Mouse (Mus musculus): Measurements from ENCODE around the gene Hs2st1.

The Hs2st1 gene

GRCm38 (mm10) chr3:144508342-144508741, 61.6 kb downstream of the Hs2st1 start:
- no peak for DNase-seq (ENCODE audit: low spot score in 2 of 2)

GRCm38 (mm10) chr3:144507885-144508284, 62.1 kb downstream of the Hs2st1 start:
- DNase-seq (ENCODE audit: low spot score in 2 of 2), result no peak

- no peak for DNase-seq (ENCODE audit: low spot score in 2 of 2)
These were observed 63.8 kb downstream of the Hs2st1 start for GRCm38 (mm10) chr3:144506213-144506612.

GRCm38 (mm10) chr3:144501930-144502329, 68.1 kb downstream of the Hs2st1 start:
- no peak for DNase-seq (ENCODE audit: low spot score in 2 of 2)

GRCm38 (mm10) chr3:144496762-144497161, 73.2 kb downstream of the Hs2st1 start:
- DNase-seq (ENCODE audit: low spot score in 2 of 2), result no peak

DNA sequence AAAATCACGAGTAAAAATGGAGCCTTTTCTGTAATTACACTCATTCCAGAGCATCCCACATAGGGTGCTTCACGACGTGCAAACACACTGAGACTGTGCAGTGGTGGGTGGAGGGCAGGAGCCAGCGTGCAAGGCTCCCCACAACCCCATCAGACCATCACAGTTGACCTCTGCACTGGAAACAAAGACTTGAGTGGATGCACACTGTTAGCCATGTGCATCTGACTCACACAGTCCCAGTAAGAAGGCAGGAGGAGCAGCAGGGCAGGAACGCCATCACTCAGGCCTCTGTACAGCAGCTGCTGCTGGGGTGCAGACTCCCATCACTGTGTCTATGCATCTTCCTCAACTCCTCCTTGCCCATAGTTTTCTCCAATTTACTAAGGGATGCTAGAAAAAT, 75.1 kb downstream of the Hs2st1 start:
- no peak for DNase-seq (ENCODE audit: low spot score in 2 of 2)

GRCm38 (mm10) chr3:144488787-144489186, 81.2 kb downstream of the Hs2st1 start:
- DNase-seq (ENCODE audit: low spot score in 2 of 2), result no peak

GRCm38 (mm10) chr3:144480595-144480994, 89.4 kb downstream of the Hs2st1 start:
- DNase-seq (ENCODE audit: low spot score in 2 of 2), result no peak

GRCm38 (mm10) chr3:144478427-144478794, 91.6 kb downstream of the Hs2st1 start:
- no peak for DNase-seq (ENCODE audit: low spot score in 2 of 2)

DNA sequence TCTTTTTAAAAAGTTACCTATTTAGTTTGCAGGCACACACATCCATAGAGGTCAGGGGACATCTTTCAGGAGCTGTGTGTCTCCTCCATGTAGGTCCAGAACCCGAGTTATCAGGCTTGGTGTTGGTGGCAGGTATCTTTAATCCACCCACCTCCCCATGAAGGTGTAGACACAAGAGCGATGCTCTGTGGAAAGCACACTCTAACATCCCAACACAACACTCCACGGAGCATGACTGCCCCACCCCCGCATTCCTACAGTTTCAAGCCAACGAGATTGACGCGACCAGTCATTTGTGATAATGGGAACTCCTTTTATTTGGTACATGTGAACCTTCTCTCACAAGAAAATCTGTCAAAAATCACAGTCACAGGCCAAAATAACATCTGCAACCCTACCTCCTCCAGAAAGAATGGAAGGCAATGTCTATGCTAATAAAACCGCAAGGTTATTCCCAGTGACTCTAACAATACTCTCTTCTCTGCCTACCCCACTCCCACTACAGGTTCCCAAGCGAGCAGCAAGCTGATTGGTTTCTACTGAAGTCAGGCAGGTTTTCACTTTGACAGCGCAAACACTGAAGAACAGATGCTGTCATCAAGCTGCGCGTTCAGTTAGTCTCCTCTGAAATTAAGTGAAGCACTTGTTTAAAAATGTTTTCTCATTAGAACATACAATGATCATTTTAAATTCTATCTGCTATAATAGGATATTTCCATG, 92.1 kb downstream of the Hs2st1 start:
- no peak for DNase-seq (ENCODE audit: low spot score in 2 of 2)

GRCm38 (mm10) chr3:144475891-144476290, 94.1 kb downstream of the Hs2st1 start:
- DNase-seq (ENCODE audit: low spot score in 2 of 2), result no peak

DNA sequence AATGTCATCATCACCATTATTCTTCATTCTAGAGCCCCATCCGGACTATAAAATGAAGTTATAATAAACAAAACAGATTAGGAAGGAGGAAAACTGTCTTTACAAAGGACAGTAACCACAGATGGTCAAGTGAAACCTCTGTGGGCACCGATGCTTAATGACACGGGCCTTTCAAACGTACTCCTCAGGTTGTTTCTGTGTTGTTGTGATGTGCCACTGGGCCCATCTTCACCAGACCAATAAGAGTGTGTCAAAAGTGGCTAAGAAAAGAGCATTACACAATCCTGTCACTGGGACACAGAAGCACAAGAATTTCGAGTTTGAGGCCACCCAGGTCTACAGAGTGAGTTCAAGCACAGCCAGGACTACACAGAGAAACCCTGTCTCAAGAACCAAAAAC, 95.3 kb downstream of the Hs2st1 start:
- DNase-seq (ENCODE audit: low spot score in 2 of 2), result no peak

- DNase-seq (ENCODE audit: low spot score in 2 of 2), result no peak
These were observed 98.0 kb downstream of the Hs2st1 start for GRCm38 (mm10) chr3:144471954-144472353.

DNA sequence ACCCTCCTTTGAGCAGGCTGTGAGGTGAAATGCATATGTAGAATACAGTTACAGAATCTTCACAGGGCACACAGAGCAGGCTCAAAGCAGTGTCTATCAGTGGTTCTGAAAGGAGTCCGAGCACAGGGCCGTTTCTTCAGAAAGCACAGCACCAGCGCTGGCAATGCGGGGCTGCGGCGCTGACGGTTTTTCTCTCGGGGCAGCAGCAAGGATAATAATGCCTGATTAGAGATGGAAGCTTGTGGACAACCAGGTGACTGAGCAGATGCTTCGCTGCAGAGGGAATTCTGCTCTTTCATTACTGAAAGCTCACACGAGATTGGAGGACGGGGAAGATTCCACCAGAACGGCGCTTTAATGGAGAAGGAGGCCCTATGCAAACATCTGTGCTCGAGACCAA, 99.1 kb downstream of the Hs2st1 start:
- no peak for DNase-seq (ENCODE audit: low spot score in 2 of 2)

- DNase-seq (ENCODE audit: low spot score in 2 of 2), result no peak
These were observed 102.5 kb downstream of the Hs2st1 start for GRCm38 (mm10) chr3:144467521-144467920.

- DNase-seq (ENCODE audit: low spot score in 2 of 2), result no peak
These were observed 103.8 kb downstream of the Hs2st1 start for GRCm38 (mm10) chr3:144466108-144466678.

DNA sequence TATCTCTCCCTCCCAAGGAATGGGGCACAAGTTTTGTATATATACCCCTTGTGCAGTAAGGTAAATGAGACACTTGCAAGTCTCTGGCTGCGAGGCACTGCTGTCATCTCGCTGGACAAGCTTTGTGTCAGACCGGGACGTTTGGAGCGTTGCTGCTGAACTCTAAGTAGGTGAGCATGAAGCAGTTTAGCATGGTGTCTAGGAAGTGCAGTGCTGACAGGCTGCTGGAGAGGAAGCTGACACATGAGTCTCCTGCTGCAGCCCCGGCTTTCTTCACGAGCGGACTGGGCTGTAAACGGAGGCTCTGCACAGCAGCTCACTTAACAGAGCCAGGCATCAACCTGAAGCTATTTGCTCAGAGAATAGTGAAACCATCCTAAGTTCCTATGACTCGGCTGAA, 107.3 kb downstream of the Hs2st1 start:
- no peak for DNase-seq (ENCODE audit: low spot score in 2 of 2)

- no peak for DNase-seq (ENCODE audit: low spot score in 2 of 2)
These were observed 109.7 kb downstream of the Hs2st1 start for GRCm38 (mm10) chr3:144460183-144460788.

GRCm38 (mm10) chr3:144459285-144459697, 110.7 kb downstream of the Hs2st1 start:
- DNase-seq (ENCODE audit: low spot score in 2 of 2), result no peak

- DNase-seq (ENCODE audit: low spot score in 2 of 2), result no peak
These were observed 116.1 kb downstream of the Hs2st1 start for GRCm38 (mm10) chr3:144453701-144454430.

DNA sequence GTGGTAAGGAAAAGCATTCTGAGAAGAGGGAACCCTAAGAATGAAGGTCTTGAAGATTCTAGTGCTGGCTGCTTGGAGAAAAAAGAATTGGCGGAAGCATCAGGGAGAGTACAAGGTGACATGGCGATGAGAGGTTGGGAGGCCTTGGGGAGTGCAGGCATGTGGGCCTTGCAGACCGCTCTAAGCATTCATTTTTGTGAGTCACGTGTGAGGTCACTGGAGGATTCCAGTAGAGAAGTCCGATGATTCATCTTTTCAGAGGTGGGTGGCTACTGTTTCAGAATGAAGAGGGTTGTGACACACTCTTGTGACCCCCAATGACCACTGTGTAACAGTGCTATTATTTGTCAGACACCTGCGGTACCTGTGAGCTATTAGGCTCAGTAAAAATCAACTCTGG, 121.0 kb downstream of the Hs2st1 start:
- DNase-seq (ENCODE audit: low spot score in 2 of 2), result no peak

GRCm38 (mm10) chr3:144447917-144448316, 122.1 kb downstream of the Hs2st1 start:
- no peak for DNase-seq (ENCODE audit: low spot score in 2 of 2)
